Mouse (Mus musculus) cerebellum, adult 18-20 months (tissue): ENCODE data around the gene Cemip2.
"Not testable (repeated sequence)": the region's sequence is repeated elsewhere in the genome, so short reads cannot be mapped to it uniquely, and the experiment has no call there.

Experiments used
- DNase-seq, 2 experiments: peaks; one replicate each; pipeline ENCODE4 v3.0.0; 2021

The Cemip2 gene

DNA sequence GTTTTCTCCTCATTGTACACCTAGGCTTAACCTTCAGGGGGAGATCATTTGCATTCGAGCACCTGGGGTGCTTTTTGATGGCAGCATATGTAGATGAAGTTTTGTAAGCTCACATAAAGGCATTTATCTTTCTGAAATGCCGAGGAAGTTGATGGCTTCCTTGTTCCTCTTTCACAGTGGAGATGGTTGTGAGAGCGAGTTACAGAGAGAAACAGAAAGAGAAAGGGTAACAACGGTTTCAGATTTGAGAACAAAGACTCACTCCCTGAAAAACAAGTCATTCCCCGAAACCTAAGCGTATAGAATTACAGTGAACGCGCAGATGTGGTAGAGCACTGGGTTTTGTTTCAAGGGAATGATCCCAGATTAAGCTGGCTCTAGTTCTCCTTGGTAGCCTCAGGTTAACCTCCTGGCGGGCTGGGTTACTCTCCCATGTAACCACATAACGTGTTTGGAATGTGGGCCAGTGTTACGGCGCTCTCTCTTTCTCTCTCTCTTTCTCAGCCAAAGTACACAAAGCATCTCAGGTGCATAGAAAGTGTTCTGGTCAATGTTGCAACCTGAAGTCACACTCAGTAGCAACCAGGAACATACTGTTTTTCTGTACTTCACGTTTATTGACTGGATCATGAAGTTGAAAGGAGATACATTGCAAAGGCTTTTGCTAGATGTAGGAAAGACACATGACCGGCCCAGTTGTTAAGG, 40.0 kb downstream of the Cemip2 start:
- no peak for DNase-seq

DNA sequence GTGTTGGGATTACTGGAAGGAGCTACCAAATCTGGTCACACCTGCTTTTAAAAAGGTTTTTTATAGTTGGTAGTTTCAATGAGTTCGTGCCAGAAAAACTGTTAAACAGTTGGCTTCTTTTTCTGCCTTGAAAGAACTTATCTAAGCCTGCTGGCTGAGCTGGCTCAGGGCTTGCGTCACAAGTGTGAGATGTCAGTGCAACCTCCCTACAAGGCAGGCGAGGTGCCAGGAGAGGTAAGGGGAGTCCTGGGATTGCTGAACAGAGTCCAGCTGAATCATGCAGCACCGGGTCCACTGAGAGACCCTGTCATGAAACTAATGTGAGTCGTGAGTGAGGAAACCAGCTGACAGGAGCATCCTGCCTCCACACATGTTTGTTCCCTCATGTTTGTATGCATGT, 41.4 kb downstream of the Cemip2 start:
- no peak for DNase-seq

DNA sequence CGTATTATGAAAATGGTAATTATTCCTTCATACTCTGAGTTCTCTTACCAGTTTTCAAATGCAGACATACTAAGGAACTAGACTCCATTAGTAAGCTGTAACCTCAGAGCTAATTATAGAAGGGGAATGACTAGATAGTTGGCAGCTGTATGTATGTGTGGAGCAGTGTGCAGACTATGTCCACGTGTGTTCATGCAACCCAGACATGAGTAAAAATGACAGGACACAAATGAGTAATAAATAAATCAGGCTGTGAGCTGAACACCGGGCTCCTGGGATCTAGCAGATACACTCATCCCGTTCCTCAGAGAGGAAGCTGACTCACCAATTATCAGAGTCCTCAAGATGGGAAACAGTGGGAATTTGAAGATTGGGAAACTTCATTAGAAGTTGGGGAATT, 42.0 kb downstream of the Cemip2 start:
- no peak for DNase-seq

DNA sequence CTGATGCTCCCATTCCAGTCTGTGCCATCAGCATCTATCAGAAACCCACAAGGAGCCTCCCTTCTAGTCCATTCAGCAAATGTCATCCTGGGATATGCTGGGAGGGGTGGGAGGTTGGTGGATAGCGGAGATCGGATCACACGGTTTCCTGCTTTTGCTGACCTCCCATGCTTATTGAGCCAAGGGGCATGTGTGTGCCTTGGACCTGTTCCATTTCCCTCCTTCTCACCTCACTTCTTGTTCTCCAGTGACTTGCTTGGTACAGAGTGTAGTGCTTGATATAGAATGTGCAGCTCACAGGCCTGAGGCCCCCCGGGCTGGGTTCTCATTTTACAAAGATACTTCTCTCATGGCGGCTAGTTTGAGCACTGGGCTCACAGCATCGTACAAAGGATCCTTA, 43.7 kb downstream of the Cemip2 start:
- DNase-seq, result no peak

DNA sequence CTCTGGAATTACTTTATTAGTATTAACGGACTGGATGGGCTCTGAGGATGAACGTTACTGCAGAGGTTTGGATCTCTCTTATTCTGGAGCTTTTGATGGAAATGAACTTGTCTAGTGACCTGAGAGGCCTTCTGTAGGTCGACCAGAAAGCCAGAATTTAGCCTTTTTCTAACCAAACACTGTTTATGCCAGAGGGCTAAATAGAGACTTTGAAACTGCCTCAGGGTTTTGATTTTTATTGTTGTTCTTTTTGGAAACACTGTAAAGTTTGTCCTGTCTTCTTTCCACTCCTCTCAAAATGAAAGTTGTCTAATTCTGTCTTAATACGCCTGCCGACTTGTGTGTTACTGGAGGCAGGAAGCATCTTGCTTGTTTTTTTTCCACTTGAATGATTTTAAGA, 46.0 kb downstream of the Cemip2 start:
- DNase-seq, result no peak

DNA sequence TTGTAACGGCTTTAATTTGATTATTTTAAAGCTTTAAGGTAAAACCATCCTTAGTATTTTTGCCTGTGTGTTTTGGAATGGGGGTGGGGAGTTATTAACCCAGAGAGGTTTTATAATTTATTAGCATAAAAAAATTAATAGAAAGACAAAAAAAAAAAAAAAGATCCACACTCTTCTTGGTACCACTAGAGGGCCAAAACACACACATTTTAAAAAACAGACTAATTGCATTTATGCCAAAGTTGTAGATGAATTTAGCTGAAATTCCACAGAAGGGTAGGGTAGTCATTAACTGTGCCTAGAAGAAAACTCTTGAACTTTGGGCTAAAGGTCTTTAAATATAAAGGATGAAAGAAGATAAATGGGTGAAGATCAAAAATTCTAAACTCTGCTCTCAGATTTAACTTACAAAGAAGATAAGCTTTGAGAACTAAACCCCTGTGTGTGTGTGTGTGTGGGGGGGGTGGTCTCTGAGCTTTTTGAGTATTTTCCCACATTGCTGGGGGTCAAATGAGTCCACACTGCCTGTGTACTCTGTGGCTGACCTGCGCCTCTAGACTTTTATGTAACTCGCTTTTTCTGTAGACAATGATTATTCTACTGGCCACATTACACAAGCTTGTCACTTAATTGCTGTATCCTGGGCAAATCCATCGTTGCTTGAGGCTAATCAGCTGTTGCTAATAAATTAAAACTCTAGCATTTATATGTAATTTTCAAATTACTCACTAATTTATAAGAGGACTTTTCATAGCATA, 47.2 kb downstream of the Cemip2 start:
- no peak for DNase-seq

DNA sequence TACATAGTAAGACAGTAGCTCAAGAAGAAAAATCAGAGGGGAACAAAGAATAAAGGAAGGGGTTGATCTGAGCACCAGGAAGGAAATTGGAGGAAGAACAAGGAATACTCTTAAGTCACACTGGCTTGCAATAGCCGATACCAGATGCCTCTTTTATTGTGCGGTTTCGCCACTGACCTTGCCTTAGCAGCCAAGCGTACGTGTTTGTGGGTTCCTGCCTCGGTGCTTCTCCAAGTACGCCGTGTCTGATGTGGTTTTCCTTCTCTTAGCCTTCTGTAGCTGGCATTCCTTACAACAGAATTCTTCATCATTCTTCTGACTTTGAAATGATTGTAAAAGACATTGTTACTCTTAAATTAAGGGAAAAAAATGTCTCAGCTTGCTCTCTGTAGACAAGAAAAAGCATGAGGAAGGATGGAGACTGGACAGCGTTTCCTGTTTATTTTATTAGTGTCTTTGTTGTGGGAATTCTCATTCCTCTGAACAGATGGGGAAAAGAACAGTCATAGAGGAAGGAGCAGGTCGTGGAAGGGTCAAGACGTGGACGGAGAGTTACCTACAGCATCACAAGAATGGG, 55.4 kb downstream of the Cemip2 start:
- DNase-seq, result no peak

DNA sequence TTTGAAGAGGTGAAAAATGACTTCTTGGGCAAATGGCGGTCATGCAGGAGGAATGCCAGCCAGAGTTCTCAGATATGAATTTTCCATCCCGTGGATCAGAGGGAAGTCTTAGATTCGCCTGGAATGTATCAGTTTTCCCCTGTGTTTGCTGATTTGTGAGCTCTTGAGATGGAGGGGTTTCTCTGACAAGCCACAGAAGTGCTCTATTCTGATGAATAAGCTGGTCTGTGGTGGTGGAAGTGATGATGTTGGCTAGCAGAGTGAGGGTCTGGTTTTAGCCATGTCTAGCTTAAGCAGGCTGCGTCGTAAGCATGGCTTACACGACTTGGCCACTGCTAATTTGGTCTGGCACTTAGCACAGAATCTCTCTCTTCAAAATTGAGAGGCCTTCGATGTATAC, 56.8 kb downstream of the Cemip2 start:
- no peak for DNase-seq

DNA sequence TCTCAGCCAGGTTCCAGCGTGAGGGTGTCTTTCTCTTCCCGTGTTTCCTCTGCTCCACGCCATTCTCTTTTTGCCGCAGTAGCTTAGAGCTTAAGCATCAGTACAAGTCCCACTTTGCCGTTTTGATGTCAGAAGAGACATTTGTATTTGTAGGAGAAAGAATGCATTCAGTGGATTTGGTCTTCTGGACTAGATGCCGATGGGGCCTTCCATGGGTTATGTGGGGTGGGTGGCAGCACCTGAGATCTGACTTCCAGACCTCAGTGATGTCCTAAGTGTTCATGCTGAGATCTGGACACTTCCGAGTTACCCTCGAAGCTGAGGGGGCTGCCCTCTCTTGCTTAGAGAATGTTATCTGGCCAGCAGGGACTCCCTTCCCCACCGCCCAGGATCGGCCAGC, 72.6 kb downstream of the Cemip2 start:
- DNase-seq, result no peak

DNA sequence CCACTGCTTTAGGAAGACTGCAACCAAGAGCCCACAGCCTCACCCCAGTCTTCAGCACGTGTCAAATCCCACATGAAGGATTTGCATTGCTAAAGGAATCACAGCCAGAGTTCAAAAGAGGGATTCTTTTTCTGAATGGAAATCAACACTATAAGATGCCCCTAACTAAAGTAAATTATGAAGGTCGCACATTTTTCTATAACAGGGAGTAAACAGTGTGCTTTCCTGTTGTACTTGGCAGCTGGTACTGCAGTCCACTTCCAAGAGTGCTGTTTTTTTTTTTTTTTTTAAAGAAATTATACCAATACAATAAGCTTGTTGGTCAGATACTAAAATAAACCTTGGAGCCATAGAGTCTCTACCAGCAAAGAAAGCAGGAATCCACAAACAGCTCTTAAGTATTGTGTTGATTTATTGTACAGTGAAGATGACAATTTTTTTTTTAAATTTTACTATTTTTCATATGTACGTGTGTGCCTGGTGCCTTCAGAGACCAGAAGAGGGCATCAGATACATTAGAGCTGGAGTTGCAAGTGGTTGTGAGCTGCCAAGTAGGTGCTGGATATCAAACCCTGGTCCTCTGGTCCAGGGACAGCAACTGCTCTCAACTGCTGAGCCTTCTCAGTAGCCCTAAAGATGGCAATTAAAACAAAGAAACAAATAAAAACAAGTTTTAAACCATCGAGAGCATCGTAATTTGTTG, 76.5 kb downstream of the Cemip2 start:
- no peak for DNase-seq

DNA sequence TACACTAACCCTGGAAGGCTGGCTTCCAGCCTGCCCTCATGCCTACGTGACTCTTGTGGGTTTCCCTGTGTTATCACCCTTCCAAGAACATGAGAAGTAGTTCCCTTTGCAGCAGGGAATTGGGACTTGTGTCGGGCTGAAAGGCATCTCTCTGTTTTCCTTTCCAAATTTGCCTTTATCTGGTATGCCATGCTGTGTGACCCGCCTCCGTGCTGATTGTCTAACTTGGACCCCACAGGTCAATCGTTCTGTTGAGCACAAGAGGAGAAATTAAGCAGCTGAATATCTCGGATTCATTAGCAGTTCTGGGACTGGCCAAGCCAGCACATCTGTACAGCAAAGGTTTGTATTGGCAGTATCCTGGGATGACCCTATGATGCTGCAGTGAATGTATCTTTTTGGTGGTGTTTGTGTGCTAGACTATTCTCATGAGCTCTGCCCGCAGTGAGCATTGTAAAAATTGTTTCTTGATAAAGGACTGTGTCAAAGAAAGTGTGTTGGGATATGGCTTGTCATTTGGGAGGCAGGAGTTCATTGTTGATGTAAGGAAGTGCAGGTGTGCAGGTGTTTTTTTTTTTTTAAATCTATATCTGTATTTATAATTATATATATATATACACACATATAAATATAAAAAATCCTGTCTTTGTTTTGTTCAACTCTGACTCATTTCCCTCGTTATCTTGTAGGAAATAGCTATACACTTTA, 77.4 kb downstream of the Cemip2 start:
- DNase-seq, result no peak

DNA sequence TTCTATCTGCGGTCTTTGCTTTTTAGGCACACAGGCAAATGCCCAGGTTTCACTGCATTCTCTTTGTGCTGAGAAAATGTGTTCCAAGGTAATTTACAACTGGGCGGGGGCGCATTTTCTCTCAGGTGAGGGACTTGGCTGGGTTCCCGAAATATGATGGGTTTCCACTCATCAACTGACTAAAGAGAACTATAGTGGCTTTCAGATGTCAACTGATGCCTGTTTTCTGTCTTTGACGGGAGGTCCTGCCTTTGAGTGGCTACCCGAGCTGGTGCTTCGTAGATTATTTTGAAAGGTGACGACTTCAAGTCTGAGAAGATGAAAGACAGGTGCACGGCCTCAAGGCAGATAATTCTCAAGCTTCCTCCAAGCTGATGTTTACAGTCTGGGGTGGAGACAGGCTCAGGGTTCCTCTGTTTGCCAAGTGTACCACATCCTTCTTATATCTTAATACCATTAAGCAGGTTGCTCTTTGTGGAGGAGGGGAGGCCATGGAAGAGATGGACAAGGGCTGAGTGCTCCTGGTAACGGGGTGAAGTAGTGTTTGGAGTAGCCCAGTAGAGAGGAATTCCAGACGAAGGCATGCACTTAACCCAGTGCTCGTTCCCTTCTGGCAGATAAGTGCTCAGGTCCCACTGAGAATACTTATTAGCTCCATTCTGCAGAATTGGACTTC, 80.8 kb downstream of the Cemip2 start:
- DNase-seq, result no peak

DNA sequence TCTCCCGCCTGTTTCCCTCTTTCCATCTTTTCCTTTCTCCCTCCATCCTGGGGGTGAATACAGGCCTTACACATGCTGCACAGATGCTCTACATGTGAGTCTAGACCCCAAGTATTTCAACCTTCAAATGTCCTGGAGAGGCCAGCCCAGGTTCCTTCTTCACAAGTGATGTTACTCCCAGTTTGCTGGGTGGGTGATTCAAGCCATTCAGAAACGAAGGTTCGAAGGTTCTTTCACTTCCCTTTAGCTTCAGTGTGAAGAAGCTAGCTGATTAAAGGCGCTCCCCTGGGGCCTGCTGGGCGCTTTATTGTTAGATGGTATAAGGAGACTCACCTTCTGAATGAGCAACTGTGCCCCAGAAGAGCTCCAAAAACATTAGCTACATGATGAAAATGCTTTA, 82.0 kb downstream of the Cemip2 start:
- no peak for DNase-seq

DNA sequence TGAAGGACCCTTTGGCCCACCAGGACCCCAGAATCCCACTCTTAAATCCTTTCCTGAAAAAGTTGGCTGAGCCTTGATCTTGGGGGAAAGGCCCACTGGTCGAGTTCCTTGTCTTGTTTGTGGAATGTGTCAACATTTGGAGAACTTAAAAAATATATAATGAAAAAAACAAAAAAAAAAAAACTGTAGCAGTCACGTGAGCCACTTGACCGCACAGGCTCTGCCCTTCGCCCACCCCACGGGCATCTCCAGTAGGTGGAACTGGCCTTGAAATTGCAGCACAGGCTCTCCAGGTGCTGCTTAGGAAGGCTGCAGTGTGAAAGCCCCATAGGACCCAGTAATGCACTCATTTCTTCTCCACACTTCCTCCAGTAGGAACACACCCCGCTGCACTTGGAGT, 82.8 kb downstream of the Cemip2 start:
- DNase-seq, result no peak

DNA sequence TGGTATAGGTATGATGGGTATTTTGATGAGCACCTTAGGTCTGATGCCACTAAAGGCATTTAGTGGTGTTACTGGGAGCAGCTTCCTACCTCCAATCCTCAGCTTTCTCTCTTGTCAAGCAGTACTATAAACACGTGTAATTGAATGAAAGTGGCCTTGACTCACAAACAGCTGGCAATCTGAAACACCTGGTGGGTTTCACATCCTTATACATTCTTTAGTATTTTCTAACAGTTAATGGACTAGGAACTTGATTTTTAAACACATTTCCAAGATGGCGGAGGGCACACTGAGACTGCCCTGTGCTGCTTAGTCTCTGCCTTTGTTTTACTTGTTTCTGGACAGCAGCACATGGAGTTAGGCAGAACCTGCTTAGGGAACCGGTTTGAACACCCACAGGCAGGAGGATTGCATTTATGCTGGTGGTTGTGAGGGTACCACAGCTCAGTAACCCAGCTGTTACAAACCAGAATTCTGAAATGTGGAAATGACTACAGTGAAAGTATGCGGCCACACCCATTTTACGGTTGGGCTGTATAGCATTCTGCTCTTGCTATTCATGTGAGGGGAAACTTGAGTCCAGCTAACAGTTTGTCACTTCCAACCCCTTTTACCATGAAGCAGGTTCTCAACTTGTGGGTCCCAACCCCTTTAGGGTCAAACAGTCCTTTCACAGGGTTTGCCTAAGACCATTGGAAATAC, 84.3 kb downstream of the Cemip2 start:
- DNase-seq, result no peak

DNA sequence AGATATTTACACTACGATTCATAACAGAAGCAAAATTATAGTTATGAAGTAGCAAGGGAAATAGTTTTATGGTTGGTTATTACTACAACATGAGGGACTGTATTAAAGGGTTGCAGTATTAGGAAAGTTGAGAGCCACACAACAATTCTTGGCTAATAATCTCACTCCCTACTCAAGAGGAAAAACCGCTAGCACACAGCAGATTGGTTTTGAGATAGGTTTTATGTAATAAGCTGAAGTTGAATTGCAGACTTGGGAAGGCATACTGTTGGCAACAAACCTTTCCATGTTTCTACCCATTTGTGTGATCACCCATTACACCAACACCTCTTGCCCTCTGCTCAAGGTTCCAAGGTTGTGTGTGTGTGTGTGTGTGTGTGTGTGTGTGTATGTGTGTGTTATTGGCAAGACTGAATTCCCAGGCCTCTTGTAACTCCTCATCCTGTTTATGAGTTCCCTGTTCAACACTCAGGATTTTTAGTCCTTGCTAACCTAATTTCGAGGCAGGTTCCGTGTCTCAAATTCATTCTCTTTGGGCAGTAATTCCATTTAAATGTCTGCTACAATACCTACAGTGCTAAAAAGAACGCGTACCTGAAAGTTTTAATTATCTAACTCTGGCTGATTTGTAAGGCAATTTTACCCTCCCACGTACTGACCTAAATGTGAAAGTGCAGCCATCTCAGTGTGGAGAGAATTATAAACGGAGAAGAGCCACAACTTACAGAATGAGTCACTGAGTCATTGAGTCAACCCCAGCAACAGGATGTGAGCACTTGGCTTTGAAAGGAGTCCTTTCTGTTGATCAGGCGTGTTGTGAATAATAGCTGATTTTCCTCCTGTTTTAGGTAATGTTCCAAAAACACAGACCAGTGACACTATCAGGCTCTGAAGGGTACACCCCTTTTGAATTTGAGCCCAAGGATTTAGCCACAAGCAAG, 85.1 kb downstream of the Cemip2 start:
- DNase-seq, result no peak

DNA sequence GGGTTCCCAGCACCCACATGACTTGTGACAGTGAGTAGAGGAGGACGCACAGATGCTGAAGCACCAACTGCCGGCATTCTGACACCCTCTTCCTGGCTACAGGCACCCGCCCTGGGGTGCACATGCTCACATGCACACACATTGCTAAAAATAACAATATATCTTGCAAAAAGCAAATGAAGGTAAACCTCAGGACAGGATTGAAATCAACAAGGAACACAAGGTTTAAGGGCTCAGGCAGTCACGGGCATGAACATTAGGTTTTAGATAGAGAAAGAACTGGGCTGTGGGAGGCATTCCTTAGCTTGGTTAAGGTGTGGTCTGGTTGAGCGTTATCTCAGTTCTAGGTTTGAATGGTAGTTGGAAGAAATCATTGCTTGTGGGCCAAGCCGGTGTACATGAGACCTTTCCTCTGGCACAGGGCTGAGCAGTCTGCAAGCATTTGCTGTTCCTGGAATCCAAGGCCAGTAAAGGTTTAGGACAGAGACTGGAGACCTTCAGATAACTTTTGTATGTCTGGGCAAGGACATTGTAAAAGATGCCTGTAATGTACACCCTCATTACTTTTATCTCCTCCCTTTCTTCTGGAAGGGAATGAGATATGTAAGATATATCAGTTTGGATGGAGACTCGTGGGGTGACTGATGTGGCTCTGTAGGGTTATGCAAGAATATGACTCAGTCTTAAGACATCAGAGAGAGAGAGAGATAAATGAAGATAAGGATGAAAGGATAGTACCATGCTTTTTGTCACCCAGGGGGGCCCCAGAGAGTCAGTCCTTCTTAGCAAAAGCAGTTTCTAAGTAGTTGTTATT, 87.3 kb downstream of the Cemip2 start:
- DNase-seq, result no peak

DNA sequence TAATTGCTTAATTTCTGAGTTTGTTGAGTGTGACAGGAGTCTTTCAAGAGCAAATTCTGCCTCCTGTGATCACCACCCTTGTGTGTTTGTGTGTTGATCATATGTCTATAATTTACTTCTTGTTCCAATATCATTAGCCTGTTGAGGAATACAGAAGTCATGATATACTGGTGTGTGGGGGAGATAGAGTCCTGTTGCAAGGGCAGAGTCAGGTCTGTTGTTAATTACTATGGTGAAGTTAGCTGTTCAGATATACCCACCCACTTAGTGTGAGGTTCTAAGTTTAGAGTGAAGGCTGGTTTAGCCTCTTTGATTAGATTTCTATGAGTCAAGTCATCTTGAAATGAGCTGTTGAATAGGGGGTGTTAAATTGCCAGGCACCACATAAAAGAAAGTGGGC, 88.0 kb downstream of the Cemip2 start:
- DNase-seq, result no peak

DNA sequence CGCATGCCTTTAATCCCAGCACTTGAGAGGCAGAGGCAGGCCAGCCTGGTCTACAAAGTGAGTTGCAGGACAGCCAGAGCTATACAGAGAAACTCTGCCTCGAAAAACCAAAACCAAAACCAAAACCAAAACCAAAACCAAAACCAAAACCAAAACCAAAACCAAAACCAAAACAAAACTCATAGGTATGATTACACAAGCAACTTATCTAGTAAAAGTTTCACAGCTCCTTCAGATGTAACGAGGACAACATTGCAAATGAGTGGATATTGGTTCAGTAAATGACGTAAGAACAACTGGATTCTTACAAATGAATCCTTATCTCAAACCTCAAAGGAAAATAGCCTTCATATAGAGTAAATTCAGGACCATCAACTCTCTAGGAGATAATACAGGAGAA, 88.6 kb downstream of the Cemip2 start:
- not testable (repeated sequence) for DNase-seq

DNA sequence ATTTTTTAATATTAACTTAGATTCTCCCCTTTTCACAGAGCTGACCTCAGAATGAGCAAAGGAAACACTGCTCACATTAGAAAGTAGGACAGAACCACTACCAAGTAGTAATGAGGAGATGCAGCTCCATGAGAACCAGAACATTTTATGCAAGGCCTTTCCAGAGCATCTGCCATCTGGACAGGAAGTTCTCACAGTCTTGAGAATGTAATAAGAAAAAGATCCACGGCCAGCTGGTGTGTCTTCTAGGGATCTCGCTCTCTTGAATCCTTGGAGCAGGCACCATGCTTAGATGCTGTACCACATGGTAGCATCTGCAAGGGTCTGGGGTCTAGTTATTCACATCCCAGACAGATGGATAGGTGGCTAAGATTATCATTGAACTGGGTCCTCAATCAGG, 90.3 kb downstream of the Cemip2 start:
- DNase-seq, result no peak
